Mouse (Mus musculus): ENCODE measurements around the gene Ust.

The Ust gene

GRCm38 (mm10) chr10:8174697-8175096 lies 343.9 kb downstream of the Ust start:
- no peak for DNase-seq (ENCODE audit: low spot score)

DNA sequence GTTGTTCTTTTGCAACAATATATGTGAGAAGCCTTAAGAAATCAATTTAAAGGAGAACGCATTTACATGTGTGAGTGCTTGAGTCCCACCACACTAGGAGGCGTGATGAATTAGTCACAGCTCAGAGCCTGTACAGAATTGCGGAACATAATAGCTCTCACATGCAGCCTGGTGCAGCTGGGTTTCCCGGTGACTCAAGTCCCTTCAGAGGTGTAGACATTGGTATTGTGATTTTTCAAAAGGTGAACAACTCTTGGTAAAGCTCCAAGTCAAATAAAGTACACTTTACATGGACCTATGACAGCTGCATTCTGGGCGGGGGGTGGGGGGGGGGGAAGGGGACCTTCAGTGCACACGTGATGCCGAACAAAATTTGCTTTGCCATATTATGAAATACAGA lies 344.4 kb downstream of the Ust start:
- DNase-seq (ENCODE audit: low spot score): no peak

DNA sequence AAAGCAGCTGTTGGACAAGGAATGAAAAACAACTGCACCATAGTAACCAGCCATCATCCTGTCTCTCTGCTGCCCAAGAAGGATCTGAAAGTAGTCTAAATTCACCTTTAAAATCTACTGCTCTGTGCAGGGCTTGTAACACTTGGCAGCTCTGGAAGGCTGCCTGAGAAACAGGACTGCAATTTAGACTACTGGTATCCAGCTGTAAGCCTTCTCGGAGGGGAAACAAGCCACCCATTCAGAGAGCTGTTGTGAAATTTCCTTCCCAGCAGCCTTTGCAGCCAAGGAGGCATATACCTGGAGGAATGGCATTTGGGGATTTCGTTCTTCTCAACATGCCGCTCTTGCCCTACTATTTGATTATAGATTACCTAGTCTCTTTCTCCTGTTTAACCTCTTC lies 345.6 kb downstream of the Ust start:
- DNase-seq (ENCODE audit: low spot score): no peak

DNA sequence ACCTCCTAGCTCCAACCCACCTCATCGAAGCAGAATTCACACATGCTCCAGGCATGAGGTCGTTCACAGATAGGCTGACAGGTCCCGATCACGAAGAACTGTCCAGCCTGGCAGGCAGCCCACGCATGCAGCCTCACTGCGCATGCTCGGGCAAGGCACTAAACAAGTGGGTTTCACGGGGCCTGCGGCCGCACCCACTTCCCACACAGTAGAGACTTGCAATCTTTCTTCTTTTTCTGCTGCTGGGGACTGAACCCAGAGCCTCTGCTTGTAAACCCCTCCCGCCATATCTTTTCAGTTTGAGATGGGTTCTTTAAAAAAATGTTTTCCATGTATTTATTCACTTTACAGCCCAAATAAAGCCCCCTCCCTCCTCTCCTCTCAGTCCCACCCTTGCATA lies 347.1 kb downstream of the Ust start:
- no peak for DNase-seq (ENCODE audit: low spot score)

All from layer of hippocampus, adult 9-10 months (tissue).